Mouse (Mus musculus): Measurements from ENCODE around the gene Klb.

GRCm38 (mm10) chr5:65387008-65387867 lies 39.1 kb downstream of the Klb start:
- no peak for TF ChIP-seq CTCF (IDR thresholded peaks at IDR 0.05; ENCODE audit: low read depth, low read length)
- TF ChIP-seq GATA1 (IDR thresholded peaks at IDR 0.05; ENCODE audit: borderline replicate concordance, low read length): no peak
- TF ChIP-seq POLR2AphosphoS5 (IDR thresholded peaks at IDR 0.05; ENCODE audit: insufficient replicate concordance, low read depth, low read length): peak; percentile 50; the same call in 1 of the 2 replicates
- TF ChIP-seq TAL1 (conservative IDR thresholded peaks at IDR 0.05; ENCODE audit: low read depth, low read length): no peak

Measured in G1E (cell line).